Mouse (Mus musculus) neural tube, embryonic 13.5 days (tissue): ENCODE measurements at regions not wholly inside any gene's neighbourhood (a gene's known extent, or its start where the extent isn't known, plus 50 kb on each side); places are given as distances from the start of the nearest gene placed in this dataset.

Source experiments
- ATAC-seq: fragments of 200-750 bp; cut with Nextera tagmentation; 2 replicates; pipeline ENCODE4 v1.8.0; 2017; ENCODE audit warnings: low read depth, mild to moderate bottlenecking, moderate TSS enrichment, moderate library complexity
- H3K27ac ChIP-seq: fragments of 300-500 bp; sonication (generic); replicated peaks from 2 replicates; pipeline ENCODE4 v1.5.1; 2015; ENCODE audit warnings: moderate library complexity, mild to moderate bottlenecking, inconsistent platforms
- H3K27me3 ChIP-seq: fragments of 300-500 bp; sonication (generic); 2 replicates; pipeline ENCODE4 v1.6.1; 2015; ENCODE audit warnings: mild to moderate bottlenecking, inconsistent platforms
- H3K36me3 ChIP-seq: fragments of 300-500 bp; sonication (generic); 2 replicates; pipeline ENCODE4 v1.6.1; 2015; ENCODE audit warnings: mild to moderate bottlenecking, inconsistent platforms
- H3K4me1 ChIP-seq: fragments of 300-500 bp; sonication (generic); replicated peaks from 2 replicates; pipeline ENCODE4 v1.6.1; 2015; ENCODE audit warnings: inconsistent platforms
- H3K4me2 ChIP-seq: fragments of 300-500 bp; sonication (generic); 2 replicates; pipeline ENCODE4 v1.6.1; 2015; ENCODE audit warnings: inconsistent platforms, mild to moderate bottlenecking, moderate library complexity
- H3K4me3 ChIP-seq: fragments of 300-500 bp; sonication (generic); 2 replicates; pipeline ENCODE4 v1.5.1; 2015; ENCODE audit warnings: mild to moderate bottlenecking, inconsistent platforms
- H3K9ac ChIP-seq: fragments of 300-500 bp; sonication (generic); 2 replicates; pipeline ENCODE4 v1.6.1; 2015; ENCODE audit warnings: moderate library complexity, mild to moderate bottlenecking, inconsistent platforms
- H3K9me3 ChIP-seq: fragments of 300-500 bp; sonication (generic); 2 replicates; pipeline ENCODE4 v1.6.1; 2016; ENCODE audit warnings: inconsistent platforms
- WGBS: fragments of 180-500 bp; shearing (Covaris S2); methylation state at CpG from one replicate; pipeline ENCODE4 v1.1.7; 2015; 5-methylcytosine and 5-hydroxymethylcytosine counted together

GRCm38 (mm10) chr11:56442381-56442780 is 401.6 kb upstream of the Nmur2 start:
- no peak overlapping the region for H3K9ac ChIP-seq
- H3K27ac ChIP-seq: no peak overlapping the region
- H3K4me3 ChIP-seq: no peak overlapping the region
- 60% methylated on average over 3 of the region's 3 CpGs for WGBS
- H3K9me3 ChIP-seq: no peaks in the 10 kb centered on the region
- no peak for ATAC-seq
- H3K4me1 ChIP-seq: 0 out of 2 replicates have a peak, but pooled peaks cover 5% of the 10 kb centered on the region
- H3K36me3 ChIP-seq: no peaks in the 10 kb centered on the region
- no peak overlapping the region for H3K4me2 ChIP-seq
- no peaks in the 10 kb centered on the region for H3K27me3 ChIP-seq

GRCm38 (mm10) chr11:56441071-56441470 is 400.3 kb upstream of the Nmur2 start:
- ATAC-seq: no peak
- Histone ChIP-seq H3K4me3 (no peak overlapping the region), H3K4me1 (0 out of 2 replicates have a peak, but pooled peaks cover 5% of the 10 kb centered on the region), H3K27ac (no peak overlapping the region), H3K36me3 (no peaks in the 10 kb centered on the region), H3K9ac (no peak overlapping the region), H3K4me2 (no peak overlapping the region), H3K9me3 (no peaks in the 10 kb centered on the region), H3K27me3 (no peaks in the 10 kb centered on the region)
- 47% methylated on average over 2 of the region's 2 CpGs for WGBS

DNA sequence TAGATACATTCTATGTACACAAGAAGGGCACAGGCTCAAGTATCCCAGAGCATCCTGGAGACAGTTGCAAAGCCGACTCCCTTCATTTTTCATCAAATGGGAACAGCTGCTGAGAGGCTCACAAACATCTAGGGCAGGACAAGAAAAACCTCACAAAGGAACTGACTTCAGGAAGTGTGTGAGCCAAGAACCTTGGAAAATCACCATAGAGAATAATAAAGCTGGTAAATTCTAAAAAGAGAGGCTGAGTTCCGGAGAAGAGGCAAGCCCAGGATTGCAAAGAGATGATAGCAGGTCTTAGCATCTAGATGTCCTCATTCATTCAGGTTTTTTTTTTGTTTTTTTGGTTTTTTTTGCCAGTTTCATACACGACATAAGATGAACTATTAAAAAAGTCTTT is 390.3 kb upstream of the Nmur2 start:
- Histone ChIP-seq H3K36me3 (no peaks in the 10 kb centered on the region), H3K4me2 (no peak overlapping the region), H3K27me3 (no peaks in the 10 kb centered on the region), H3K9ac (no peak overlapping the region), H3K27ac (no peak overlapping the region), H3K4me3 (no peak overlapping the region), H3K9me3 (no peaks in the 10 kb centered on the region), H3K4me1 (no peaks in the 10 kb centered on the region)
- WGBS: 90% methylated on average over 3 of the region's 3 CpGs
- ATAC-seq: no peak

- H3K27ac ChIP-seq: no peak overlapping the region
- no peak overlapping the region for H3K4me2 ChIP-seq
- H3K27me3 ChIP-seq: no peaks in the 10 kb centered on the region
- H3K4me3 ChIP-seq: no peak overlapping the region
- no peak overlapping the region for H3K9ac ChIP-seq
- no peak for ATAC-seq
- H3K9me3 ChIP-seq: no peaks in the 10 kb centered on the region
- H3K4me1 ChIP-seq: 0 out of 2 replicates have a peak, but pooled peaks cover 3% of the 10 kb centered on the region
- no peaks in the 10 kb centered on the region for H3K36me3 ChIP-seq
- 77% methylated on average over 1 of the region's 1 CpGs for WGBS
Observed at GRCm38 (mm10) chr11:56384761-56385160, 344.0 kb upstream of the Nmur2 start.

- no peaks in the 10 kb centered on the region for H3K9me3 ChIP-seq
- H3K27me3 ChIP-seq: no peaks in the 10 kb centered on the region
- no peak overlapping the region for H3K4me3 ChIP-seq
- 0 out of 2 replicates have a peak, but pooled peaks cover 3% of the 10 kb centered on the region for H3K4me1 ChIP-seq
- H3K4me2 ChIP-seq: no peak overlapping the region
- no peak for ATAC-seq
- H3K36me3 ChIP-seq: no peaks in the 10 kb centered on the region
- no peak overlapping the region for H3K27ac ChIP-seq
- WGBS: 81% methylated on average over 5 of the region's 5 CpGs
- H3K9ac ChIP-seq: no peak overlapping the region
Observed at GRCm38 (mm10) chr11:56377535-56377934, 336.7 kb upstream of the Nmur2 start.

DNA sequence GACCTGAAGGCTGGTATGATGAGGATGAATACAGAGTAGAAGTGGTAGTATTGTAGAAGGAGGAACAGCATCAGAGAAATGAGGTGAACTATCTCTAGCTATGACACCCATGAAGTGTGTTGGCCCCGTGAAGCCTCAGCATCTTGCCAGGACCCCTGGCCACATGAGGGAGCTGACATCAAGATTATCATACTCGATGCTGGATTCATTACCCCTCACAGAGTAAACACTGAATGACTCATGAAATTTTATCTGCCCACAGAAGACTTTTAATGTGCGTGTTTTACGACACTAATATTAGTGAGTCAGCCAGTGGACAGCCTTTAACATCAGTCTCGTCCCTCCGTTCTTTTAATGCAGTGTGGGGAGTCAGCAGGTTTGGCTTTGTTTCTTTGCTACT is 333.5 kb upstream of the Nmur2 start:
- Histone ChIP-seq H3K36me3 (no peaks in the 10 kb centered on the region), H3K4me3 (no peak overlapping the region), H3K9me3 (no peaks in the 10 kb centered on the region), H3K4me1 (no peaks in the 10 kb centered on the region), H3K27me3 (no peaks in the 10 kb centered on the region), H3K27ac (no peak overlapping the region), H3K9ac (no peak overlapping the region), H3K4me2 (no peak overlapping the region)
- ATAC-seq: no peak
- WGBS: 67% methylated on average over 6 of the region's 6 CpGs

GRCm38 (mm10) chr11:56373624-56374023 is 332.8 kb upstream of the Nmur2 start:
- H3K4me2 ChIP-seq: no peak overlapping the region
- H3K27ac ChIP-seq: no peak overlapping the region
- no peaks in the 10 kb centered on the region for H3K36me3 ChIP-seq
- H3K4me3 ChIP-seq: no peak overlapping the region
- H3K9ac ChIP-seq: no peak overlapping the region
- H3K4me1 ChIP-seq: no peaks in the 10 kb centered on the region
- WGBS: 88% methylated on average over 4 of the region's 4 CpGs
- H3K9me3 ChIP-seq: no peaks in the 10 kb centered on the region
- no peaks in the 10 kb centered on the region for H3K27me3 ChIP-seq
- no peak for ATAC-seq

DNA sequence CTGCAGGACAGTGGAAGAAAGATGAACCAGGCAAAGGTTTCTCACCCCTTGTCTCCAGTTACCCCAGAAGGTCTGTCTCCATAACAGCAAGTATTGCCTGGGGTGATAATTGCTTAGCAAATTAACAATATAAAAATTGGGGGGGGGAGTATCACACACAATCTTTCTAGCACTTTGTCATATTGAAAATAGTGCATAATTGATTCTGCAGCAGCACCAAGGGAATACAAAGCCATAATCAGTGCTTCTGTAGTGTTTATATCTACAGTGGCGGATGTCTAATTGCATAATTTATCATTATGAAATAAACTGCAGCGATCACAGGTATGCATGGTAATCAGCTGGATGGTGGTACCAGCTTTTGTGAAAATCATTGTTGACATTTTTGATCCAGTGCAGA is 316.9 kb upstream of the Nmur2 start:
- Histone ChIP-seq H3K9me3 (no peaks in the 10 kb centered on the region), H3K4me1 (no peaks in the 10 kb centered on the region), H3K4me2 (no peak overlapping the region), H3K9ac (no peak overlapping the region), H3K27me3 (no peaks in the 10 kb centered on the region), H3K27ac (no peak overlapping the region; the same call in 1 of the 2 replicates), H3K4me3 (no peak overlapping the region), H3K36me3 (no peaks in the 10 kb centered on the region)
- WGBS: 48% methylated on average over 2 of the region's 2 CpGs
- ATAC-seq: peak; percentile 56; the same call in 1 of the 2 replicates

GRCm38 (mm10) chr11:56351798-56352366 is 311.1 kb upstream of the Nmur2 start:
- Histone ChIP-seq H3K9me3 (no peaks in the 10 kb centered on the region), H3K4me2 (no peak overlapping the region), H3K4me3 (no peak overlapping the region), H3K36me3 (no peaks in the 10 kb centered on the region), H3K4me1 (no peaks in the 10 kb centered on the region), H3K27ac (no peak overlapping the region), H3K27me3 (no peaks in the 10 kb centered on the region), H3K9ac (no peak overlapping the region)
- 66% methylated on average over 7 of the region's 7 CpGs for WGBS
- ATAC-seq: no peak

GRCm38 (mm10) chr11:56351231-56351630 is 310.4 kb upstream of the Nmur2 start:
- 72% methylated on average over 1 of the region's 1 CpGs for WGBS
- Histone ChIP-seq H3K4me1 (no peaks in the 10 kb centered on the region), H3K9ac (no peak overlapping the region), H3K36me3 (no peaks in the 10 kb centered on the region), H3K9me3 (no peaks in the 10 kb centered on the region), H3K27ac (no peak overlapping the region), H3K4me2 (no peak overlapping the region), H3K27me3 (no peaks in the 10 kb centered on the region), H3K4me3 (no peak overlapping the region)
- ATAC-seq: no peak

- 87% methylated on average over 3 of the region's 3 CpGs for WGBS
- H3K4me2 ChIP-seq: no peak overlapping the region
- H3K4me1 ChIP-seq: no peaks in the 10 kb centered on the region
Observed at GRCm38 (mm10) chr11:56349766-56350165, 309.0 kb upstream of the Nmur2 start.

GRCm38 (mm10) chr11:56348408-56348807 is 307.6 kb upstream of the Nmur2 start:
- no peaks in the 10 kb centered on the region for H3K9me3 ChIP-seq
- no peak for ATAC-seq
- H3K4me2 ChIP-seq: no peak overlapping the region
- no peaks in the 10 kb centered on the region for H3K27me3 ChIP-seq
- no peak overlapping the region for H3K4me3 ChIP-seq
- no peaks in the 10 kb centered on the region for H3K4me1 ChIP-seq
- H3K36me3 ChIP-seq: no peaks in the 10 kb centered on the region
- no peak overlapping the region for H3K27ac ChIP-seq
- H3K9ac ChIP-seq: no peak overlapping the region
- WGBS: 94% methylated on average over 5 of the region's 5 CpGs

More at GRCm38 (mm10) chr11:56349766-56350165, 309.0 kb upstream of the Nmur2 start:
- Histone ChIP-seq H3K9ac (no peak overlapping the region), H3K9me3 (no peaks in the 10 kb centered on the region), H3K4me3 (no peak overlapping the region), H3K36me3 (no peaks in the 10 kb centered on the region), H3K27me3 (no peaks in the 10 kb centered on the region), H3K27ac (no peak overlapping the region)
- no peak for ATAC-seq

DNA sequence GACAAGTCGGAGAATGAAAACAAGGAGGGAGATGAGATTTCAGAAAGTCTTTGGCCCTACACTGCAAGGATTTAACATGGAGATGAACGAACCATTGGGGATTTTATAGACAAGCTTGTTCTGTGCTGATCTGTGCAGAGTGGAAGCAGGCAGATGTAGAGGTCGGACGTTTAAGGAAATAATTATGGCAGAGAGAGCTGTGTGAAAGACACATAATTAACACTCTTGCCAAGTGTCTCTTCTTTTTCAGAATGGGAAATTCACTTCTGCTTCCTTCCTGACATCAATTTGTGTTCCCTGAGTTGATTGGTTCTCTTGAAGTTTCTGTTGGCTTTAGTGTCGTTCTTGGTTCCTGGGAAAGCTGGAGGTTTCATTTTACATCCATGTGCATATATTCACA is 302.3 kb upstream of the Nmur2 start:
- no peak overlapping the region for H3K4me3 ChIP-seq
- no peaks in the 10 kb centered on the region for H3K36me3 ChIP-seq
- H3K27me3 ChIP-seq: no peaks in the 10 kb centered on the region
- WGBS: 84% methylated on average over 5 of the region's 5 CpGs
- ATAC-seq: no peak
- H3K4me2 ChIP-seq: no peak overlapping the region
- H3K9me3 ChIP-seq: no peaks in the 10 kb centered on the region
- H3K4me1 ChIP-seq: no peaks in the 10 kb centered on the region
- no peak overlapping the region for H3K9ac ChIP-seq
- H3K27ac ChIP-seq: no peak overlapping the region
